Comparison of ENCODE assay signal across 23 mouse cellular contexts in genomic region chr6:90616481-90616880, GRCm38 (mm10). TPM values are rescaled to one million over a fixed set of nuclear protein-coding genes. Genes with fewer than 3 reads are reported as not detected.
A peak's percentile ranks its signal among the peaks of the same experiment; 100 is the strongest.
DNase-seq lines count a peak whose midpoint lies in the region; ATAC-seq and TF ChIP-seq lines count a peak whose summit lies in the region.
"Had no signal": no experiment of that assay in that cellular context is flagged by ENCODE, and none has a peak within 500 bp of the region (broad histone marks: within the 10 kb centered on the region; RNA-seq: fewer than 3 reads in every experiment).

No protein-coding gene starts in this region.

- H3K4me1 ChIP-seq in heart, embryonic 12.5 days (replicated peaks) = peaks cover 77% of the 10 kb centered on the region
- peaks cover 38% of the 10 kb centered on the region for H3K4me1 ChIP-seq in liver, embryonic 11.5 days (replicated peaks; ENCODE audit: control insufficient read depth, insufficient read depth, low read length)
- peaks cover 31% of the 10 kb centered on the region for H3K4me1 ChIP-seq in liver, postnatal 0 days (ENCODE audit: insufficient read depth)
- H3K4me1 ChIP-seq in liver, embryonic 13.5 days (replicated peaks) = peaks cover 96% of the 10 kb centered on the region

- TF ChIP-seq CTCF in liver, postnatal 0 days (IDR thresholded peaks at IDR 0.05; ENCODE audit: low read depth) = no peak

- H3K4me2 ChIP-seq in heart, embryonic 12.5 days = no peak overlapping the region
- H3K4me2 ChIP-seq in liver, embryonic 11.5 days = no peak overlapping the region
- no peak overlapping the region for H3K4me2 ChIP-seq in liver, postnatal 0 days (ENCODE audit: low read depth, low read length)
- H3K4me2 ChIP-seq in liver, embryonic 13.5 days = peak overlapping the region; percentile 90; the same call in 1 of the 2 replicates
- H3K4me2 ChIP-seq: embryonic facial prominence, embryonic 13.5 days; kidney, embryonic 15.5 days; limb, embryonic 13.5 days had no signal

- TF ChIP-seq EP300 in liver, postnatal 0 days (IDR thresholded peaks at IDR 0.05; ENCODE audit: low read depth) = no peak

- intact Hi-C loops in heart, postnatal 14 days (cut with DNase I) = no loop called here

- peak; percentile 48 to 53 for DNase-seq in adrenal gland, postnatal 36 days
- DNase-seq in adrenal gland, postnatal 10 days = no peak
- DNase-seq in heart, postnatal 14 days = no peak
- DNase-seq in liver, embryonic 11.5 days (ENCODE audit: low spot score) = no peak
- no peak for DNase-seq in liver, postnatal 0 days
- DNase-seq in liver, embryonic 13.5 days = no peak
- no peak for DNase-seq in layer of hippocampus, postnatal 36 days
- DNase-seq: cerebellum, adult 11-12 months; cerebellum, adult 9-11 months; kidney, adult 18-20 months; kidney, postnatal 25 days; lung, adult 18-20 months; lung, postnatal 4 days; midbrain, embryonic 14.5 days; thymus, postnatal 4 days had no signal

- no peak overlapping the region for H3K4me3 ChIP-seq in heart, embryonic 12.5 days
- H3K4me3 ChIP-seq in liver, embryonic 11.5 days (ENCODE audit: low read depth, low read length) = no peak overlapping the region
- no peak overlapping the region for H3K4me3 ChIP-seq in liver, postnatal 0 days (ENCODE audit: low read depth, low read length)
- no peak overlapping the region for H3K4me3 ChIP-seq in liver, embryonic 13.5 days (replicated peaks)
- H3K4me3 ChIP-seq: embryonic facial prominence, embryonic 13.5 days; forebrain, embryonic 10.5 days; kidney, embryonic 15.5 days; limb, embryonic 13.5 days had no signal

- no peaks in the 10 kb centered on the region for H3K9me3 ChIP-seq in heart, embryonic 12.5 days (replicated peaks)
- no peaks in the 10 kb centered on the region for H3K9me3 ChIP-seq in liver, embryonic 11.5 days (ENCODE audit: control insufficient read depth, low read length)
- no peaks in the 10 kb centered on the region for H3K9me3 ChIP-seq in liver, postnatal 0 days (ENCODE audit: low read length)
- no peaks in the 10 kb centered on the region for H3K9me3 ChIP-seq in liver, embryonic 13.5 days (replicated peaks)
- H3K9me3 ChIP-seq: embryonic facial prominence, embryonic 13.5 days; forebrain, embryonic 10.5 days; kidney, embryonic 15.5 days; limb, embryonic 13.5 days had no signal

- no peak overlapping the region for H3K9ac ChIP-seq in heart, embryonic 12.5 days
- peak overlapping the region; percentile 86; the same call in 1 of the 2 replicates for H3K9ac ChIP-seq in liver, embryonic 11.5 days (ENCODE audit: low read depth, low read length)
- H3K9ac ChIP-seq in liver, postnatal 0 days (replicated peaks) = no peak overlapping the region
- H3K9ac ChIP-seq in liver, embryonic 13.5 days = peak overlapping the region; percentile 41
- H3K9ac ChIP-seq: embryonic facial prominence, embryonic 13.5 days; kidney, embryonic 15.5 days; limb, embryonic 13.5 days had no signal

- H3K27me3 ChIP-seq in heart, embryonic 12.5 days (replicated peaks) = no peaks in the 10 kb centered on the region
- H3K27me3 ChIP-seq in liver, embryonic 11.5 days (replicated peaks; ENCODE audit: control insufficient read depth, insufficient read depth, low read length) = no peaks in the 10 kb centered on the region
- H3K27me3 ChIP-seq in liver, postnatal 0 days (ENCODE audit: insufficient read depth, low read length) = no peaks in the 10 kb centered on the region
- H3K27me3 ChIP-seq in liver, embryonic 13.5 days = no peaks in the 10 kb centered on the region
- H3K27me3 ChIP-seq: embryonic facial prominence, embryonic 13.5 days; kidney, embryonic 15.5 days; limb, embryonic 13.5 days had no signal

- peak overlapping the region; percentile 92 for H3K27ac ChIP-seq in heart, embryonic 12.5 days (ENCODE audit: poor library complexity, severe bottlenecking)
- no peak overlapping the region for H3K27ac ChIP-seq in liver, embryonic 11.5 days (ENCODE audit: low read depth, low read length)
- no peak overlapping the region for H3K27ac ChIP-seq in liver, postnatal 0 days (ENCODE audit: low read depth)
- peak overlapping the region; percentile 99 for H3K27ac ChIP-seq in liver, embryonic 13.5 days
- H3K27ac ChIP-seq: embryonic facial prominence, embryonic 13.5 days; forebrain, embryonic 10.5 days; kidney, embryonic 15.5 days; limb, embryonic 13.5 days had no signal

- no peaks in the 10 kb centered on the region for H3K36me3 ChIP-seq in heart, embryonic 12.5 days
- no peaks in the 10 kb centered on the region for H3K36me3 ChIP-seq in liver, embryonic 11.5 days (ENCODE audit: control insufficient read depth, insufficient read depth, low read length)
- H3K36me3 ChIP-seq in liver, postnatal 0 days (replicated peaks; ENCODE audit: insufficient read depth, low read length) = no peaks in the 10 kb centered on the region
- H3K36me3 ChIP-seq in liver, embryonic 13.5 days = peaks cover 3% of the 10 kb centered on the region; the same call in 1 of the 2 replicates
- H3K36me3 ChIP-seq: embryonic facial prominence, embryonic 13.5 days; forebrain, embryonic 10.5 days; kidney, embryonic 15.5 days; limb, embryonic 13.5 days had no signal

- no peak for ATAC-seq in heart, embryonic 12.5 days (ENCODE audit: insufficient number of reproducible peaks, low FRiP score)
- ATAC-seq in liver, embryonic 11.5 days (replicated peaks; ENCODE audit: low FRiP score) = no peak
- no peak for ATAC-seq in liver, postnatal 0 days
- ATAC-seq in liver, embryonic 13.5 days (ENCODE audit: low read depth) = no peak
- ATAC-seq: forebrain, embryonic 16.5 days; hindbrain, embryonic 16.5 days; lung, postnatal 0 days had no signal

- 73% methylated on average over 6 of the region's 6 CpGs for WGBS in heart, embryonic 12.5 days
- 77% methylated on average over 6 of the region's 6 CpGs for WGBS in liver, embryonic 11.5 days
- 70% methylated on average over 6 of the region's 6 CpGs for WGBS in liver, postnatal 0 days (ENCODE audit: insufficient replicate concordance)
- WGBS in liver, embryonic 13.5 days (ENCODE audit: insufficient replicate concordance) = 61% methylated on average over 6 of the region's 6 CpGs

RNA-seq across cellular contexts. Expression of gene Slc41a3, which starts 12.0 kb away (rescaled TPM):
- 10 to 100 TPM; 25.5 to 70.3 TPM for total RNA-seq in adrenal gland, postnatal 36 days (2021)
- 10 to 100 TPM; 20.8 to 25.2 TPM for total RNA-seq in adrenal gland, postnatal 10 days (2021)
- polyA plus RNA-seq in heart, embryonic 12.5 days (2016; fragmentation: Nextera tagmentation; extraction: Ambion mirVana) = 11.4 and 12.2 TPM in 2 replicates
- total RNA-seq in heart, postnatal 14 days (2021) = 10 to 100 TPM; 45.1 to 46.8 TPM
- 43.0 and 46.2 TPM in 2 replicates for polyA plus RNA-seq in liver, embryonic 11.5 days (2014; fragmentation: Nextera tagmentation; extraction: Ambion mirVana)
- 23.2 and 23.4 TPM in 2 replicates for polyA plus RNA-seq in liver, postnatal 0 days (2015; fragmentation: Nextera tagmentation; extraction: Ambion mirVana)
- 32.2 and 34.8 TPM in 2 replicates for polyA plus RNA-seq in liver, embryonic 13.5 days (2015; fragmentation: Nextera tagmentation; extraction: Ambion mirVana)
- total RNA-seq in layer of hippocampus, postnatal 36 days (2021) = 1 to 10 TPM; 3.3 to 4.1 TPM

Comparison
In these comparisons a context has a peak if more than half of its experiments do, and no peak if none do; other contexts are left out.
1. DNase-seq: peak in adrenal gland, postnatal 36 days (2 of 2); none in adrenal gland, postnatal 10 days (single experiment), heart, postnatal 14 days (0 of 2), liver, embryonic 11.5 days (single experiment), liver, postnatal 0 days (single experiment), liver, embryonic 13.5 days (single experiment) and layer of hippocampus, postnatal 36 days (0 of 2).
2. H3K27ac ChIP-seq: peak in heart, embryonic 12.5 days (single experiment) and liver, embryonic 13.5 days (single experiment); none in liver, embryonic 11.5 days (single experiment) and liver, postnatal 0 days (single experiment).
3. H3K9ac ChIP-seq: peak in liver, embryonic 11.5 days (single experiment) and liver, embryonic 13.5 days (single experiment); none in heart, embryonic 12.5 days (single experiment) and liver, postnatal 0 days (single experiment).
4. RNA of gene Slc41a3, which starts 12.0 kb away (total RNA-seq): 25.5 to 70.3 TPM in adrenal gland, postnatal 36 days, 45.1 to 46.8 TPM in heart, postnatal 14 days and 20.8 to 25.2 TPM in adrenal gland, postnatal 10 days; 3.3 to 4.1 TPM in layer of hippocampus, postnatal 36 days; every median in the first group is over 4 times any median in the second.